ENCODE assay signal across 14 mouse cellular contexts in the genomic region with DNA sequence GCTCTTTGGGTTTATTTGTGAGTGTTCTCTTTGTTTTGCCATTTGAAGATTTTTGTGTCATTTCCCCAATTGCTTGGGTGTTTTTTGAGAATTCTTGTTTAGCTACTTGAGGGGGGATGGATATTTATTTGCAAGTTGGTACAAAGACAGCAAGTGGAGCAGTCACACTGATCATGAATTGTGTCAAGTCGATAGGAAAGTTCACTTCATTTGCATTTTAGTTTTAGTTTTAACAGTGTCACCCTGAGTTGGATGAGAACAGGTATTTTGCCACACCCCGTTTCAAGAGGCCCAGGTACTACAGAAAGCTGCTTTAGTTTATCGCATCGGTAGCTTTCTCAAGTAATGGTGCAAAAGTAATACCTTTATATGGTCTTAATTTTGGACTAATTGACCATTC.
"Had no signal": no experiment of that assay in that cellular context is flagged by ENCODE, and none has a peak within 500 bp of the region (broad histone marks: within the 10 kb centered on the region; RNA-seq: fewer than 3 reads in every experiment).

No protein-coding gene starts in this region.

- H3K4me3 ChIP-seq: midbrain, embryonic 10.5 days; midbrain, embryonic 12.5 days; myocyte; neural tube, embryonic 12.5 days had no signal

- ATAC-seq: midbrain, embryonic 16.5 days had no signal

- H3K27me3 ChIP-seq: midbrain, embryonic 12.5 days; neural tube, embryonic 12.5 days had no signal

- H3K4me2 ChIP-seq: lung, embryonic 14.5 days; midbrain, embryonic 12.5 days; neural tube, embryonic 12.5 days had no signal

- H3K27ac ChIP-seq: liver, embryonic 14.5 days; midbrain, embryonic 10.5 days; midbrain, embryonic 12.5 days; neural tube, embryonic 12.5 days had no signal

- H3K9me3 ChIP-seq: midbrain, embryonic 10.5 days; midbrain, embryonic 12.5 days; neural tube, embryonic 12.5 days had no signal

- DNase-seq: lung, embryonic 14.5 days; lung, postnatal 10 days; lung, postnatal 4 days; midbrain, embryonic 14.5 days; right cerebral cortex, postnatal 14 days; thymus, adult 18-20 months; thymus, postnatal 14 days; thymus, postnatal 36 days had no signal

- H3K9ac ChIP-seq: liver, embryonic 14.5 days; lung, embryonic 14.5 days; midbrain, embryonic 12.5 days; neural tube, embryonic 12.5 days had no signal
